Mouse (Mus musculus) Patski (cell line): ENCODE data around the gene Olfr522. TPM values are rescaled to one million over a fixed set of nuclear protein-coding genes. Genes with fewer than 3 reads are reported as not detected.
A peak's percentile ranks its signal among the peaks of the same experiment; 100 is the strongest.

ENCODE experiments used
- ATAC-seq: fragments of 100-300 bp; one replicate; pipeline ENCODE4 v1.8.0; 2021
- CTCF ChIA-PET: fragments of 350-600 bp; sonication (Branson Sonifier 250); formaldehyde crosslinking; loops from one replicate; lab custom pipeline; 2022; ENCODE audit warnings: inconsistent platforms; lab: Charles Lee
- POLR2A ChIA-PET: fragments of 350-600 bp; sonication (Branson Sonifier 250); formaldehyde crosslinking; loops from one replicate; lab custom pipeline; 2022; ENCODE audit warnings: antibody characterized with exemption, inconsistent platforms; lab: Charles Lee
- DNase-seq: peaks from one replicate; pipeline ENCODE4 v3.0.0-alpha.2; 2011; ENCODE audit warnings: low read depth, low spot score
- H3K27me3 ChIP-seq: fragments of 371-371 bp; one replicate; pipeline ENCODE4 v1.5.1; 2021
- CTCF ChIP-seq: fragments of 100-300 bp; IDR thresholded peaks from one replicate; pipeline ENCODE4 v1.5.1; 2021
- in situ Hi-C: fragments of 300-500 bp; cut with MboI; formaldehyde crosslinking; loops from 3 replicates; pipeline ENCODE4 v1.11.1; 2018; ENCODE audit warnings: low pct_unique_long_range_greater_than_20kb, mixed read lengths
- polyA plus RNA-seq: library from polyadenylated mRNA; unstranded; gene quantifications from one replicate; pipeline ENCODE4 v1.2.3, GENCODE M21; 2021

Gene Olfr522
- polyA plus RNA-seq, 1 experiment from 2014 or later, result not detected

- CTCF ChIA-PET, result interaction anchor here (1.2 kb wide), 1 partner anchor 10 kb away, joined by 3 read pairs; no protein-coding TSS in a partner anchor
- TF ChIP-seq CTCF, result no peak
- in situ Hi-C loops, result loop anchor here (25.0 kb wide), 1 partner anchor 1042 kb away; the partner anchor contains the start of gene Rnh1
- no peak for DNase-seq
- H3K27me3 ChIP-seq, result no peaks in the 10 kb centered on the region
- ATAC-seq, result no peak
- POLR2A ChIA-PET, result no interaction called here
Measured at GRCm38 (mm10) chr7:140120484-140120883, 44.1 kb downstream of the Olfr522 start.

- ATAC-seq, result peak; percentile 93
- CTCF ChIA-PET, result interaction anchor here (0.9 to 1.4 kb wide), 2 partner anchors 21 to 24 kb away, joined by 3 to 4 read pairs; partner anchors contain the start of gene Mtg1
- POLR2A ChIA-PET, result interaction anchor here (0.5 to 2.3 kb wide), 5 partner anchors 9 to 286 kb away, joined by 4 to 12 read pairs (median 8); partner anchors contain the start of gene Mtg1
Measured at GRCm38 (mm10) chr7:140116329-140117054, 48.1 kb downstream of the Olfr522 start, which contains the start of gene Echs1. Gene Echs1, minus strand, starts transcription at chr7:140116476.

GRCm38 (mm10) chr7:140115583-140116328 is 48.8 kb downstream of the Olfr522 start, which contains the start of gene Paox:
Gene Paox, plus strand, starts transcription at chr7:140115799.
- ChIA-PET POLR2A (interaction anchor here (0.5 to 2.3 kb wide), 4 partner anchors 9 to 285 kb away, joined by 7 to 12 read pairs (median 8); partner anchors contain the start of gene Mtg1), CTCF (interaction anchor here (0.9 to 1.4 kb wide), 3 partner anchors 22 to 27 kb away, joined by 3 to 4 read pairs (median 3); partner anchors contain the start of gene Mtg1)
- TF ChIP-seq CTCF, result no peak
- H3K27me3 ChIP-seq, result no peaks in the 10 kb centered on the region
- in situ Hi-C loops, result loop anchor here (25.0 kb wide), 1 partner anchor 1047 kb away; the partner anchor contains the start of gene Rnh1
- ATAC-seq (peak; percentile 41), DNase-seq (no peak)

More at GRCm38 (mm10) chr7:140116329-140117054, 48.1 kb downstream of the Olfr522 start, which contains the start of gene Echs1:
- no peak for DNase-seq
- no peaks in the 10 kb centered on the region for H3K27me3 ChIP-seq
- in situ Hi-C loops, result loop anchor here (25.0 kb wide), 1 partner anchor 1046 kb away; the partner anchor contains the start of gene Rnh1
- TF ChIP-seq CTCF, result no peak

GRCm38 (mm10) chr7:140111943-140112342 is 52.6 kb downstream of the Olfr522 start:
- in situ Hi-C loops, result loop anchor here (25.0 kb wide), 1 partner anchor 1050 kb away; the partner anchor contains the start of gene Rnh1
- peak; percentile 70 for DNase-seq
- ATAC-seq, result peak; percentile 73
- CTCF ChIA-PET, result interaction anchor here (1.2 to 1.3 kb wide), 2 partner anchors 9 to 19 kb away, joined by 3 to 4 read pairs; partner anchors contain the start of gene Fuom
- TF ChIP-seq CTCF, result no peak
- POLR2A ChIA-PET, result interaction anchor here (0.6 to 1.0 kb wide), 2 partner anchors 17 to 25 kb away, joined by 3 read pairs; partner anchors contain the start of gene Mtg1
- H3K27me3 ChIP-seq, result no peaks in the 10 kb centered on the region

Other genes starting within 250 kb of the Olfr522 start
- gene Utf1, start 221.0 kb downstream of the Olfr522 start, polyA plus RNA-seq, result not detected
- 0.18 TPM for gene 6430531B16Rik, start 186.0 kb downstream of the Olfr522 start, polyA plus RNA-seq
- gene Adam8, start 172.2 kb downstream of the Olfr522 start, polyA plus RNA-seq, result 1.4 TPM
- 28.8 TPM for gene Zfp511, start 128.4 kb downstream of the Olfr522 start, polyA plus RNA-seq
- gene Tubgcp2, start 128.1 kb downstream of the Olfr522 start, polyA plus RNA-seq, result 29.2 TPM
- gene Msx3, start 115.7 kb downstream of the Olfr522 start, polyA plus RNA-seq, result not detected
- gene Caly, start 82.2 kb downstream of the Olfr522 start, polyA plus RNA-seq, result not detected
- gene Prap1, start 71.4 kb downstream of the Olfr522 start, polyA plus RNA-seq, result not detected
- gene Fuom, start 62.3 kb downstream of the Olfr522 start, polyA plus RNA-seq, result 50.1 TPM
- gene Paox, start 49.0 kb downstream of the Olfr522 start, polyA plus RNA-seq, result 9.8 TPM
- 170 TPM for gene Echs1, start 48.3 kb downstream of the Olfr522 start, polyA plus RNA-seq
- gene Mtg1, start 27.2 kb downstream of the Olfr522 start, polyA plus RNA-seq, result 23.2 TPM
- 0.01 TPM for gene Sprn, start 9.9 kb downstream of the Olfr522 start, polyA plus RNA-seq
- gene Olfr523, start 8.5 kb upstream of the Olfr522 start, polyA plus RNA-seq, result not detected
- not detected for gene Olfr524, start 41.2 kb upstream of the Olfr522 start, polyA plus RNA-seq
- not detected for gene Cd163l1, start 53.5 kb upstream of the Olfr522 start, polyA plus RNA-seq
- not detected for gene 5830411N06Rik, start 82.5 kb upstream of the Olfr522 start, polyA plus RNA-seq
- not detected for gene Olfr525, start 156.1 kb upstream of the Olfr522 start, polyA plus RNA-seq
- not detected for gene Olfr527, start 169.3 kb upstream of the Olfr522 start, polyA plus RNA-seq
- not detected for gene Olfr60, start 196.9 kb upstream of the Olfr522 start, polyA plus RNA-seq
- not detected for gene Olfr530, start 211.6 kb upstream of the Olfr522 start, polyA plus RNA-seq
- gene Olfr531, start 238.2 kb upstream of the Olfr522 start, polyA plus RNA-seq, result not detected